Mouse (Mus musculus): ENCODE data around the gene Hmbs. TPM values are rescaled to one million over a fixed set of nuclear protein-coding genes. Genes with fewer than 3 reads are reported as not detected.
A peak's percentile ranks its signal among the peaks of the same experiment; 100 is the strongest.

The Hmbs gene
- polyA plus RNA-seq, 1 experiment from 2014 or later: 139 TPM

DNA sequence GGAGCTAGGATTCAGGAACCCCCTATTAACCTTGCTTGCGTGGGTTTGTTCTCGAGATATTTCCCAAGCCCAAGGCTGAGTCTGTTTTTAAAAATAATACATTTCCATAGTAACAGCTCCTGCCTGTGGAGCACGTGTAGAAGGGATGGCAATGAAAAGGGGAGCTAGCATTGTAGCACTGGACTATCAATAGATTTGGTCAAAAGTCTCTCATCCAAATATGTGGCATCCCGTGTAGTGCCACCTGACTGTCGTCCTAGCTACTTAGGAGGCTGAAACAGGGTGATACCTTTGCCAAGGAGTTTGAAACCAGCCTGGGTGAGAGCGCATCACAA lies 23.3 kb downstream of the Hmbs start:
- WGBS: 28% methylated on average over 6 of the region's 6 CpGs
- peaks cover 21% of the 10 kb centered on the region for H3K4me1 ChIP-seq (ENCODE audit: control insufficient read depth, insufficient read depth, low read length)
- H3K27ac ChIP-seq (ENCODE audit: low read depth, low read length): 0 out of 2 replicates have a peak overlapping the region, but pooled peaks have one; percentile 42
- H3K4me3 ChIP-seq (ENCODE audit: low read depth, low read length): peak overlapping the region; percentile 91
- H3K27me3 ChIP-seq (ENCODE audit: control insufficient read depth, insufficient read depth, low read length): no peaks in the 10 kb centered on the region
- no peaks in the 10 kb centered on the region for H3K9me3 ChIP-seq (ENCODE audit: control insufficient read depth, low read length)
- H3K36me3 ChIP-seq (ENCODE audit: control insufficient read depth, insufficient read depth, low read length): no peaks in the 10 kb centered on the region; the same call in 1 of the 2 replicates
- ATAC-seq (ENCODE audit: insufficient read depth, low FRiP score, low TSS enrichment) (no peak), DNase-seq (ENCODE audit: low spot score) (no peak)
- H3K9ac ChIP-seq (ENCODE audit: low read length): peak overlapping the region; percentile 85
- peak overlapping the region; percentile 93 for H3K4me2 ChIP-seq (ENCODE audit: low read depth)

DNA sequence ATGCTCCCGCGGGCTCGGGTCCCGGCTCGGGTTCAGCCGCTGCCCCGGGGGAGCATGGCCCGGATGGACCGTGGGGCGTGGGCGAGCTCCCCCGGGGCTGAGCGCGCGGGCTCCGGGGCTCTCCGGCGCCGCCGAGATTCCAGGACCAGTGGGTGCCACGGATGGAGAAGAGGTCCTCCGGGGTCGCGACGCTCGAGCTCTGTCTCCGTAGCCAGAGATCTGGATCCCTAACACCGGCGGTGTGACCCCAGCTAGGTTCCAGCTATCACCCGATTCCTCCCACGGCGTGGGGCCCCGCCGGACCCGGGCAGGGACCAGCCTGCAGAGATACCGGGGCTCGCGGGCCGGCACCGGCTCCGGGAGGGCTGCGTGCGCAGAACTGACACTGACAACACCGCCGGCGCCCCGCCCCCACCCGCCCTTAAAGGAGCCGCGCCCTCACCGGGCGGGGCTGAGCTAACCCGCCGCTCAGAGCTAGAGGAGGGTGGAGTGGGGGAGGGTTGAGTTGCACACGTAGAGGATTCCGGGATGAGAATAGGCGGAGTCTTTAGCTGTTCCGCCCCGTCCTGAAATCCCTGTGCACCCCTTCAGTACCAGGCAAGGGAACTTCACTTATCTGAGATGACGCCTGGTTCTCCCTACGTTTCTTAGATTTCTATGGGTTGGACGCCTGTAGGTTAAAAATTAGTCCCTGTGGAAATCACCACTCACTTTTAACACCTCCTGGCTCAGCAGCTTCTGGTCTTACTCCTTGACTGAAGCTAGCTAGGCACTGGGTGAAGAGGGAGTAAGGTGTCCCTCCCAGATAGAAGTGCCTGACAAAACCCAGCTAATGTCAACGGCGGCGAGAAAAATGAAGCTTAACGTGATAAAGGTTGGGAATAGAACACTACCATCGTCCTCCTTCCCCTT lies 23.9 kb downstream of the Hmbs start, which contains the start of gene C2cd2l:
TSS of gene C2cd2l (minus strand) at position 399 of the 912 bp plus-strand sequence.
- H3K9ac ChIP-seq (ENCODE audit: low read length): peak within 1 kb of the TSS; percentile 85
- 0 out of 2 replicates have a peak within 1 kb of the TSS, but pooled peaks have one; percentile 42 for H3K27ac ChIP-seq (ENCODE audit: low read depth, low read length)
- under 1% methylated on average over 66 of the region's 67 CpGs for WGBS
- H3K9me3 ChIP-seq (ENCODE audit: control insufficient read depth, low read length): no peaks in the 10 kb centered on the region
- H3K36me3 ChIP-seq (ENCODE audit: control insufficient read depth, insufficient read depth, low read length): peaks cover 3% of the 10 kb centered on the region
- ATAC-seq (ENCODE audit: insufficient read depth, low FRiP score, low TSS enrichment): peak; percentile 99
- peaks cover 21% of the 10 kb centered on the region for H3K4me1 ChIP-seq (ENCODE audit: control insufficient read depth, insufficient read depth, low read length)
- no peaks in the 10 kb centered on the region for H3K27me3 ChIP-seq (ENCODE audit: control insufficient read depth, insufficient read depth, low read length)
- peak; percentile 95 for DNase-seq (ENCODE audit: low spot score)
- peak within 1 kb of the TSS; percentile 93 for H3K4me2 ChIP-seq (ENCODE audit: low read depth)
- H3K4me3 ChIP-seq (ENCODE audit: low read depth, low read length): peak within 1 kb of the TSS; percentile 91

DNA sequence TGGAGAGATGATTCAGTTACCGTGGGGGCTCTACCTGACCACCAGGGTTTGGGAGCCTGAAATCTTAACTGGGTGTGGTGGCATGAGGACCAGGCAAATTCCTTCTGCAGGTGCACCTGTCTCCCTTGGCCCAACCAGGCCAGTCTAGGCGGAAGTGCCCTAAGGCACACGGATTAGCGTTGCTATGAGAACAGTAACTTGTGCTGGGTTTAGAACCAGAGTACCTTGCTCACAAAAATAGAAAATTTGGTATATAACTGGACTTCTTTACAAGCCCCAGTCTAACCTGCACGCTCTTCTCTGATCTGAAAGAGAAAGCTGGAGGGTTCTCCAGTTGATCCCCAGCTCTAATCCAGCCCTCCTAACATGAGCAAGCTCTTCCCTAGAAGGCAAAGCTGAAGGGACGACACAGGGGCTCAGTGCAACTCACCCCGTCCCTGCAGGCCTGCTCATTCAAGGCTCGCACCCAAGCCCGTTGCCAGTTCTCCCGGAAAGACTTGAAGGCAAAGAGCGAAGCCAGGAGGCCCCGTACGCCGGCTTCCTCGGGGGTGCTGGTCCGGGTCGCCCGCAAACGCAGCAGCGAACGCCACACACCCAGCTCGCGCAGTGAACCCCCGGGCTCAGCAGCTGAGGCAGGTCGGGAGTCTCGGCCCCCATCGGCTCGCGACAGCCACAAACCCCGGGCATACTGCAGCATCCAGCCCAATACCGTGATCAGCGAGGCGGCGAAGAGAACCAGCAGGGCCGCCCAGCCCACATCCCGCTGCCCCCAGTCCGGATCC lies 24.7 kb downstream of the Hmbs start:
- peak overlapping the region; percentile 85 for H3K9ac ChIP-seq (ENCODE audit: low read length)
- WGBS: 3% methylated on average over 36 of the region's 37 CpGs
- 0 out of 2 replicates have a peak, but pooled peaks have one; percentile 23 for ATAC-seq (ENCODE audit: insufficient read depth, low FRiP score, low TSS enrichment)

DNA sequence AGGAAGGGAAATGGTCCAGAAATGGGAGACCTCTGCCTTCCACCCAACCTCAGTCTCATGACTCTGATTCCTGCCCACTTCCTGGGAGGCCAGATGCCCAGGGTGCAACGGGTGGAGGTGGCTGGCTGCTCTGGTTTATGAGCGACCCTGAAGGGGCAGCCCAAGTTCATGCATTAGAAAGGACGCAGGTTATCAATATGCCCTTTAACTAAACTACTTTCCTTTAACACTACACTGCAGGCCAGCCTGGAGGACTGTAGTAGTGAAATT lies 25.3 kb downstream of the Hmbs start:
- Histone ChIP-seq H3K9ac (ENCODE audit: low read length) (peak overlapping the region; percentile 14; the same call in 1 of the 2 replicates), H3K4me1 (ENCODE audit: control insufficient read depth, insufficient read depth, low read length) (peaks cover 21% of the 10 kb centered on the region), H3K9me3 (ENCODE audit: control insufficient read depth, low read length) (no peaks in the 10 kb centered on the region), H3K27ac (ENCODE audit: low read depth, low read length) (no peak overlapping the region), H3K4me2 (ENCODE audit: low read depth) (peak overlapping the region; percentile 93), H3K4me3 (ENCODE audit: low read depth, low read length) (peak overlapping the region; percentile 91), H3K27me3 (ENCODE audit: control insufficient read depth, insufficient read depth, low read length) (no peaks in the 10 kb centered on the region), H3K36me3 (ENCODE audit: control insufficient read depth, insufficient read depth, low read length) (peaks cover 9% of the 10 kb centered on the region)
- WGBS: 44% methylated on average over 3 of the region's 3 CpGs
- ATAC-seq (ENCODE audit: insufficient read depth, low FRiP score, low TSS enrichment): no peak
- no peak for DNase-seq (ENCODE audit: low spot score)

More for the DNA sequence above, 24.7 kb downstream of the Hmbs start:
- H3K4me3 ChIP-seq (ENCODE audit: low read depth, low read length): peak overlapping the region; percentile 91
- peak overlapping the region; percentile 93 for H3K4me2 ChIP-seq (ENCODE audit: low read depth)
- DNase-seq (ENCODE audit: low spot score): peak; percentile 49
- no peaks in the 10 kb centered on the region for H3K9me3 ChIP-seq (ENCODE audit: control insufficient read depth, low read length)
- no peaks in the 10 kb centered on the region for H3K27me3 ChIP-seq (ENCODE audit: control insufficient read depth, insufficient read depth, low read length)
- H3K36me3 ChIP-seq (ENCODE audit: control insufficient read depth, insufficient read depth, low read length): peaks cover 6% of the 10 kb centered on the region
- peaks cover 21% of the 10 kb centered on the region for H3K4me1 ChIP-seq (ENCODE audit: control insufficient read depth, insufficient read depth, low read length)
- H3K27ac ChIP-seq (ENCODE audit: low read depth, low read length): no peak overlapping the region

DNA sequence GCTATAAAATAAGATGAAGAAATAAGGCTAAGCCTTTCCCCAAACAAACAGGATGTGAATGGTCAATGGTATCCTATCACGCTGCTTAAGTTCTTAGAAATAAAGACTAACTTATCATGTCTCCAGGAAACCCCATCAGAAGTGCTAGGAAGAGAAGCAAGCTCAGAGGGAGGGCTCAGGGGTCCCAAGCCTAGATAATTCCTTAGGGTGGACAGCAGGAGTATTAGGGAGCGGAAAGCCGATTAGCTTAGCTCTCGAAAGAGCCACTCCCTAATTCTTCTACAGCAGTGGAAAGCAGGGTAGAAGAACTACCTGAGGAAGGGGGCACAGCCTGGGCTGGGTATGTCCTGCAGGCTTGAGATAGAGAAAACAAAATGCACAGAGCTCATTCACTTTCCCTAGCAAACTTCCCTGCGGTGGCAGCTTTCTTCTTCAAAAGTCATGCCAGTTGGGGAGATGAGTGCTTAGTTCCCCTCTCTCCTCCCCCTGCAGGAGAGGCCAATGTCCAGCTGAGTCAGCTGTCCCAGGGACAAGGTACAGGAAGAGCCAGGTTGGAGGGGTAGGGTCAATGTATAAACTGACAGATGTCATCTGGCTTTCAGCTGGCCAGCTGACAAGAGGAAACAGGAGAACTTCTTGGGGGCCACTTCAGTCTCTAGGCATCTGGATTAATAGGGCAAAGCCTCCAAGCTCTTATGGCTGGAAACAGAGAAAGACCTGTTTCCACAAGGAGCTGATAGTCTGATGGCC lies 25.8 kb downstream of the Hmbs start:
- ATAC-seq (ENCODE audit: insufficient read depth, low FRiP score, low TSS enrichment) (no peak), DNase-seq (ENCODE audit: low spot score) (no peak)
- Histone ChIP-seq H3K27me3 (ENCODE audit: control insufficient read depth, insufficient read depth, low read length) (no peaks in the 10 kb centered on the region), H3K4me3 (ENCODE audit: low read depth, low read length) (peak overlapping the region; percentile 91; the same call in 1 of the 2 replicates), H3K4me1 (ENCODE audit: control insufficient read depth, insufficient read depth, low read length) (peaks cover 21% of the 10 kb centered on the region), H3K9me3 (ENCODE audit: control insufficient read depth, low read length) (no peaks in the 10 kb centered on the region), H3K36me3 (ENCODE audit: control insufficient read depth, insufficient read depth, low read length) (peaks cover 12% of the 10 kb centered on the region), H3K4me2 (ENCODE audit: low read depth) (peak overlapping the region; percentile 93), H3K27ac (ENCODE audit: low read depth, low read length) (no peak overlapping the region), H3K9ac (ENCODE audit: low read length) (peak overlapping the region; percentile 14)
- 70% methylated on average over 5 of the region's 5 CpGs for WGBS

DNA sequence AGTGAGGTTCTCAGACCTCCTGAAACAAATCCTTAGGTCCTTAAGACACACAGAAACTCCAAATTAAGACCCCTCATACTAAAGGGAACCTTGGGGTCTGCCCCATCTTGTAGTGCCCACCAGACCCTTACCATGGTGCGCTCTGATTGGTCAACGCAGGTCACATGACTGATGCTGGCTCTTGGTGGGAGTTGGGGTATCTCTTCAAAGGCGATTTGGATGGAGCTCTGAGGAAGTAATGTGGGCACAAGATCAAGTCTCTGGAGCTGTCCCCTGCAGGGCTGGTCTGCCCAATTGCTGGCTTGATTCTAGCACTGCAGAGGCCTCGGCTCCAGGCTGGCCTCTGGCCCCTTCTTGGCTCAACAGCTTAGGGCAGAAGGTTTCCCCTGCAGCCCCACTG lies 26.6 kb downstream of the Hmbs start:
- Histone ChIP-seq H3K27ac (ENCODE audit: low read depth, low read length) (no peak overlapping the region), H3K4me3 (ENCODE audit: low read depth, low read length) (no peak overlapping the region), H3K27me3 (ENCODE audit: control insufficient read depth, insufficient read depth, low read length) (no peaks in the 10 kb centered on the region), H3K4me2 (ENCODE audit: low read depth) (no peak overlapping the region), H3K9ac (ENCODE audit: low read length) (no peak overlapping the region), H3K9me3 (ENCODE audit: control insufficient read depth, low read length) (no peaks in the 10 kb centered on the region), H3K4me1 (ENCODE audit: control insufficient read depth, insufficient read depth, low read length) (peaks cover 21% of the 10 kb centered on the region), H3K36me3 (ENCODE audit: control insufficient read depth, insufficient read depth, low read length) (peaks cover 13% of the 10 kb centered on the region)
- no peak for ATAC-seq (ENCODE audit: insufficient read depth, low FRiP score, low TSS enrichment)
- no peak for DNase-seq (ENCODE audit: low spot score)
- 72% methylated on average over 4 of the region's 4 CpGs for WGBS

DNA sequence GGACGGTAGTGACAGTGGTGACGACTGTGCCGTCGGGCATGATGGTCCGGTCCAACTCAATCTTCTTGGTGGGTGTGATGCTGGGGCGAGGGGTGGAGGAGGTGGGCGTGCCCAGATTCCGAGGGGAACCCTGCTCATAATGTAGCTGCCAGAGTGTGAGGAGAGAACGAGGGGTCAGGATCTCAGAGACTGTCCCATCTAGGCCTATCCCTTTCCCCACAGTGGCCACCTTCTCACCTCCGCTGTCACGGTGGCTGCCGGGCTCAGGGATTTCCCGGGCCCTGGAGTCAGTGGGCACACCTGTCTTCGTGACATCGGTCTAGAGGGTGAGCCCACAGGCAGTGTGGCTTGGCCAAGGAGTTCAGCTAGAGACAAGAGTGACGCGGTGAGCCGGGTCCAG lies 29.1 kb downstream of the Hmbs start:
- Histone ChIP-seq H3K9ac (ENCODE audit: low read length) (no peak overlapping the region), H3K36me3 (ENCODE audit: control insufficient read depth, insufficient read depth, low read length) (peaks cover 13% of the 10 kb centered on the region), H3K4me1 (ENCODE audit: control insufficient read depth, insufficient read depth, low read length) (peaks cover 20% of the 10 kb centered on the region), H3K9me3 (ENCODE audit: control insufficient read depth, low read length) (no peaks in the 10 kb centered on the region), H3K4me2 (ENCODE audit: low read depth) (no peak overlapping the region), H3K27me3 (ENCODE audit: control insufficient read depth, insufficient read depth, low read length) (no peaks in the 10 kb centered on the region), H3K4me3 (ENCODE audit: low read depth, low read length) (no peak overlapping the region), H3K27ac (ENCODE audit: low read depth, low read length) (no peak overlapping the region)
- 93% methylated on average over 18 of the region's 18 CpGs for WGBS
- ATAC-seq (ENCODE audit: insufficient read depth, low FRiP score, low TSS enrichment) (no peak), DNase-seq (ENCODE audit: low spot score) (no peak)

DNA sequence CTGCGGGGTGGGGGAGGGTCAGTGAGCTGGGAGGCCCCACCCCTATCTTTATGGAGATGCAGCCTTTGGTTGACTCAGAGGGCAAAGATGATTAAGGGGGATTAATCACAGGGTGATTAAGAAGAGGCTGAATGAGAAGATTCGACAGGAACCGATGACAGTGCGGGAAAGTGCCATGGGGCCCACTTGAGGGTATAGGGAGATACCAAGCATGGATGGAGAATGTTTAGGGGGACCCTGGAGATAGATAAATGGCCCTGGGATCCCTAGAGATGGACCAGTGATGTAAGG lies 29.8 kb downstream of the Hmbs start:
- no peak overlapping the region for H3K4me3 ChIP-seq (ENCODE audit: low read depth, low read length)
- no peaks in the 10 kb centered on the region for H3K9me3 ChIP-seq (ENCODE audit: control insufficient read depth, low read length)
- H3K27ac ChIP-seq (ENCODE audit: low read depth, low read length): no peak overlapping the region
- ATAC-seq (ENCODE audit: insufficient read depth, low FRiP score, low TSS enrichment) (no peak), DNase-seq (ENCODE audit: low spot score) (no peak)
- H3K27me3 ChIP-seq (ENCODE audit: control insufficient read depth, insufficient read depth, low read length): no peaks in the 10 kb centered on the region
- peaks cover 19% of the 10 kb centered on the region for H3K4me1 ChIP-seq (ENCODE audit: control insufficient read depth, insufficient read depth, low read length)
- H3K9ac ChIP-seq (ENCODE audit: low read length): no peak overlapping the region
- peaks cover 13% of the 10 kb centered on the region for H3K36me3 ChIP-seq (ENCODE audit: control insufficient read depth, insufficient read depth, low read length)
- no peak overlapping the region for H3K4me2 ChIP-seq (ENCODE audit: low read depth)
- 76% methylated on average over 4 of the region's 4 CpGs for WGBS

Measured in neural tube, embryonic 11.5 days (tissue).